Mouse (Mus musculus) embryonic fibroblast, embryonic 13.5 days (primary cell): ENCODE data around the gene Mroh2a. TPM values are rescaled to one million over a fixed set of nuclear protein-coding genes. Genes with fewer than 3 reads are reported as not detected.

ENCODE experiments used
- H3K27ac ChIP-seq: 2 replicates; pipeline ENCODE4 v1.5.1; 2012; ENCODE audit warnings: low read length, control low read depth, inconsistent platforms; ENCODE audit not compliant: insufficient read depth
- H3K4me1 ChIP-seq: 2 replicates; pipeline ENCODE4 v1.6.1; 2011; ENCODE audit warnings: low read length; ENCODE audit not compliant: control insufficient read depth, insufficient read depth
- H3K4me3 ChIP-seq: 2 replicates; pipeline ENCODE4 v1.5.1; 2011; ENCODE audit warnings: mild to moderate bottlenecking, control low read depth, low read length; ENCODE audit not compliant: insufficient read depth
- CTCF ChIP-seq: IDR thresholded peaks from 2 replicates; pipeline ENCODE4 v1.5.1; 2011; ENCODE audit warnings: mild to moderate bottlenecking, control low read depth, low read length, moderate library complexity, borderline replicate concordance; ENCODE audit not compliant: insufficient read depth
- POLR2A ChIP-seq: IDR thresholded peaks from 2 replicates; pipeline ENCODE4 v1.6.1; 2011; ENCODE audit warnings: low read depth, mild to moderate bottlenecking, control low read depth, low read length, moderate library complexity
- polyA plus RNA-seq: library from polyadenylated mRNA; stranded (reverse); fragments of >200 nt; gene quantifications from 2 replicates; pipeline ENCODE4 v1.2.4, GENCODE M21; 2011; ENCODE audit warnings: low read depth; ENCODE audit not compliant: missing spikeins, insufficient read length

The Mroh2a gene
- polyA plus RNA-seq, 1 experiment, result not detected

- no peaks in the 10 kb centered on the region for H3K4me1 ChIP-seq
- TF ChIP-seq CTCF (no peak), POLR2A (no peak)
- H3K27ac ChIP-seq, result no peak overlapping the region
- no peak overlapping the region for H3K4me3 ChIP-seq
Measured at GRCm38 (mm10) chr1:88234248-88234610, 7.4 kb downstream of the Mroh2a start.

- Histone ChIP-seq H3K27ac (no peak overlapping the region), H3K4me3 (no peak overlapping the region), H3K4me1 (no peaks in the 10 kb centered on the region)
- TF ChIP-seq POLR2A (no peak), CTCF (no peak)
Measured at GRCm38 (mm10) chr1:88234646-88235045, 7.9 kb downstream of the Mroh2a start.

- Histone ChIP-seq H3K27ac (no peak overlapping the region), H3K4me3 (no peak overlapping the region), H3K4me1 (no peaks in the 10 kb centered on the region)
- TF ChIP-seq POLR2A, result no peak
- no peak for TF ChIP-seq CTCF
Measured at GRCm38 (mm10) chr1:88235046-88235893, 8.5 kb downstream of the Mroh2a start.

GRCm38 (mm10) chr1:88235894-88236415 is 9.2 kb downstream of the Mroh2a start:
- H3K4me1 ChIP-seq, result no peaks in the 10 kb centered on the region
- H3K4me3 ChIP-seq, result no peak overlapping the region
- H3K27ac ChIP-seq, result no peak overlapping the region
- no peak for TF ChIP-seq POLR2A
- no peak for TF ChIP-seq CTCF

- TF ChIP-seq POLR2A, result no peak
- no peak for TF ChIP-seq CTCF
- Histone ChIP-seq H3K4me1 (no peaks in the 10 kb centered on the region), H3K27ac (no peak overlapping the region), H3K4me3 (no peak overlapping the region)
Measured at GRCm38 (mm10) chr1:88237311-88237710, 10.5 kb downstream of the Mroh2a start.

- no peaks in the 10 kb centered on the region for H3K4me1 ChIP-seq
- H3K4me3 ChIP-seq, result no peak overlapping the region
- TF ChIP-seq CTCF, result no peak
- TF ChIP-seq POLR2A, result no peak
- no peak overlapping the region for H3K27ac ChIP-seq
Measured at GRCm38 (mm10) chr1:88238771-88239170, 12.0 kb downstream of the Mroh2a start.

- no peaks in the 10 kb centered on the region for H3K4me1 ChIP-seq
- H3K4me3 ChIP-seq, result no peak overlapping the region
- TF ChIP-seq POLR2A, result no peak
- no peak for TF ChIP-seq CTCF
- no peak overlapping the region for H3K27ac ChIP-seq
Measured at GRCm38 (mm10) chr1:88240072-88240471, 13.3 kb downstream of the Mroh2a start.

- H3K27ac ChIP-seq, result no peak overlapping the region
- TF ChIP-seq POLR2A (no peak), CTCF (no peak)
- no peaks in the 10 kb centered on the region for H3K4me1 ChIP-seq
- no peak overlapping the region for H3K4me3 ChIP-seq
Measured at GRCm38 (mm10) chr1:88240579-88240978, 13.8 kb downstream of the Mroh2a start.

GRCm38 (mm10) chr1:88243861-88244260 is 17.1 kb downstream of the Mroh2a start:
- no peaks in the 10 kb centered on the region for H3K4me1 ChIP-seq
- no peak for TF ChIP-seq CTCF
- TF ChIP-seq POLR2A, result no peak
- H3K4me3 ChIP-seq, result no peak overlapping the region
- H3K27ac ChIP-seq, result no peak overlapping the region

GRCm38 (mm10) chr1:88245881-88246280 is 19.1 kb downstream of the Mroh2a start:
- Histone ChIP-seq H3K4me1 (no peaks in the 10 kb centered on the region), H3K27ac (no peak overlapping the region), H3K4me3 (no peak overlapping the region)
- TF ChIP-seq POLR2A, result no peak
- TF ChIP-seq CTCF, result no peak
